Mouse (Mus musculus): ENCODE measurements around the gene Snip1. TPM values are rescaled to one million over a fixed set of nuclear protein-coding genes. Genes with fewer than 3 reads are reported as not detected.

The Snip1 gene
- total and polyA plus RNA-seq, 3 experiments: 33.4 to 62.2 (median 40.6) TPM

- TF ChIP-seq ELF1 (IDR thresholded peaks at IDR 0.05; ENCODE audit: low read depth, low read length): peak; percentile 97
These were observed at the start of gene Snip1 (continued) for GRCm38 (mm10) chr4:125066490-125067370.

- Histone ChIP-seq H3K9me3 (replicated peaks; ENCODE audit: insufficient read depth, low read length) (no peaks in the 10 kb centered on the region), H3K27ac (ENCODE audit: control insufficient read depth, low read depth, low read length) (no peak overlapping the region), H3K36me3 (ENCODE audit: control insufficient read depth in 1 of 2, insufficient read depth in 2 of 2, low read length in 2 of 2) (no peaks in the 10 kb centered on the region), H3K4me1 (ENCODE audit: control insufficient read depth in 1 of 2, insufficient read depth in 2 of 2, low read length in 2 of 2) (no peaks in the 10 kb centered on the region), H3K9ac (ENCODE audit: control insufficient read depth, low read depth, low read length, poor library complexity, severe bottlenecking) (no peak overlapping the region), H3K27me3 (ENCODE audit: control insufficient read depth in 1 of 2, insufficient read depth in 2 of 2, low read length in 2 of 2) (peaks cover 5 to 7% of the 10 kb centered on the region in 2 experiments; a peak in 3 of 4 replicates), H3K79me2 (ENCODE audit: control insufficient read depth, insufficient read depth, low read length, poor library complexity) (no peaks in the 10 kb centered on the region), H3K4me3 (ENCODE audit: control insufficient read depth in 1 of 2, insufficient read depth in 1 of 2, low read depth in 2 of 2, low read length in 2 of 2) (no peak overlapping the region)
- TF ChIP-seq SIN3A (IDR thresholded peaks at IDR 0.05; ENCODE audit: low read length): no peak
- TF ChIP-seq MAX (IDR thresholded peaks at IDR 0.05; ENCODE audit: low read length): no peak
- TF ChIP-seq USF1 (IDR thresholded peaks at IDR 0.05; ENCODE audit: low read depth, low read length): no peak
- no peak for TF ChIP-seq SMC3 (IDR thresholded peaks at IDR 0.05; ENCODE audit: low read depth, low read length)
- no peak for TF ChIP-seq ZKSCAN1 (IDR thresholded peaks at IDR 0.05; ENCODE audit: low read depth, low read length)
- TF ChIP-seq ELF1 (IDR thresholded peaks at IDR 0.05; ENCODE audit: low read depth, low read length): no peak
- TF ChIP-seq NELFE (IDR thresholded peaks at IDR 0.05; ENCODE audit: low read depth, low read length): no peak
- TF ChIP-seq E2F4 (IDR thresholded peaks at IDR 0.05; ENCODE audit: borderline replicate concordance, low read depth, low read length): no peak
- TF ChIP-seq MYC (IDR thresholded peaks at IDR 0.05; ENCODE audit: low read depth, low read length): no peak
- no peak for TF ChIP-seq JUND (IDR thresholded peaks at IDR 0.05; ENCODE audit: low read depth, low read length)
- no peak for TF ChIP-seq RCOR1 (IDR thresholded peaks at IDR 0.05; ENCODE audit: low read depth, low read length)
- no peak for TF ChIP-seq USF2 (IDR thresholded peaks at IDR 0.05; ENCODE audit: borderline replicate concordance in 1 of 2, insufficient read depth in 1 of 2, low read depth in 1 of 2, low read length in 2 of 2)
- no peak for TF ChIP-seq EP300 (IDR thresholded peaks at IDR 0.05; ENCODE audit: low read depth in 1 of 2, low read length in 2 of 2)
- TF ChIP-seq ZMIZ1 (IDR thresholded peaks at IDR 0.05; ENCODE audit: low read depth, low read length): no peak
- no peak for TF ChIP-seq ZNF384 (IDR thresholded peaks at IDR 0.05; ENCODE audit: low read depth, low read length)
- no peak for TF ChIP-seq GABPA (IDR thresholded peaks at IDR 0.05; ENCODE audit: low read depth, low read length)
- TF ChIP-seq TCF12 (IDR thresholded peaks at IDR 0.05; ENCODE audit: low read depth, low read length): no peak
- TF ChIP-seq TAL1 (IDR thresholded peaks at IDR 0.05; ENCODE audit: low read length): no peak
- no peak for TF ChIP-seq CHD1 (IDR thresholded peaks at IDR 0.05; ENCODE audit: low read depth, low read length)
- DNase-seq (ENCODE audit: low read depth, low spot score): no peak
These were observed 49.0 kb upstream of the Snip1 start for GRCm38 (mm10) chr4:125017431-125017830.
